Mouse (Mus musculus) heart, embryonic 16.5 days (tissue): ENCODE measurements around the gene Nup188. TPM values are rescaled to one million over a fixed set of nuclear protein-coding genes. Genes with fewer than 3 reads are reported as not detected.

ENCODE experiments used
- ATAC-seq: fragments of 200-750 bp; cut with Nextera tagmentation; replicated peaks from 2 replicates; pipeline ENCODE4 v1.8.0; 2017; ENCODE audit warnings: moderate number of reproducible peaks; ENCODE audit not compliant: insufficient read depth, low FRiP score; ENCODE audit errors: extremely low read depth
- H3K27ac ChIP-seq: fragments of 300-500 bp; sonication (generic); 2 replicates; pipeline ENCODE4 v1.5.1; 2014; ENCODE audit warnings: mild to moderate bottlenecking, low read length, control low read depth, moderate library complexity
- H3K27me3 ChIP-seq: fragments of 300-500 bp; sonication (generic); 2 replicates; pipeline ENCODE4 v1.6.1; 2014; ENCODE audit warnings: low read length, mixed read lengths; ENCODE audit not compliant: control insufficient read depth, insufficient read depth
- H3K36me3 ChIP-seq: fragments of 300-500 bp; sonication (generic); 2 replicates; pipeline ENCODE4 v1.6.1; 2014; ENCODE audit not compliant: control insufficient read depth, insufficient read depth
- H3K4me1 ChIP-seq: fragments of 300-500 bp; sonication (generic); 2 replicates; pipeline ENCODE4 v1.6.1; 2014; ENCODE audit warnings: low read length, mixed read lengths; ENCODE audit not compliant: control insufficient read depth, insufficient read depth
- H3K4me2 ChIP-seq: fragments of 300-500 bp; sonication (generic); 2 replicates; pipeline ENCODE4 v1.6.1; 2014; ENCODE audit warnings: low read depth, mild to moderate bottlenecking, control low read depth, low read length
- H3K4me3 ChIP-seq: fragments of 300-500 bp; sonication (generic); 2 replicates; pipeline ENCODE4 v1.5.1; 2014; ENCODE audit warnings: mild to moderate bottlenecking, control low read depth, low read length
- H3K9ac ChIP-seq: fragments of 300-500 bp; sonication (generic); 2 replicates; pipeline ENCODE4 v1.6.1; 2014; ENCODE audit warnings: low read length, control low read depth
- H3K9me3 ChIP-seq: fragments of 300-500 bp; sonication (generic); replicated peaks from 2 replicates; pipeline ENCODE4 v1.6.1; 2016; ENCODE audit warnings: low read length; ENCODE audit not compliant: control insufficient read depth
- WGBS: fragments of 180-500 bp; shearing (Covaris S2); extraction: QIAGEN DNeasy Blood & Tissue Kit; methylation state at CpG from one replicate; pipeline ENCODE4 v1.1.7; 2014; 5-methylcytosine and 5-hydroxymethylcytosine counted together
- polyA plus RNA-seq: library from polyadenylated mRNA; unstranded; fragments of >200 nt; fragmentation: Nextera tagmentation; extraction: Ambion mirVana; gene quantifications from 2 replicates; pipeline ENCODE4 v1.2.1, GENCODE M21; 2015

Nup188 gene
- polyA plus RNA-seq, 1 experiment from 2014 or later: 23.6 TPM

DNA sequence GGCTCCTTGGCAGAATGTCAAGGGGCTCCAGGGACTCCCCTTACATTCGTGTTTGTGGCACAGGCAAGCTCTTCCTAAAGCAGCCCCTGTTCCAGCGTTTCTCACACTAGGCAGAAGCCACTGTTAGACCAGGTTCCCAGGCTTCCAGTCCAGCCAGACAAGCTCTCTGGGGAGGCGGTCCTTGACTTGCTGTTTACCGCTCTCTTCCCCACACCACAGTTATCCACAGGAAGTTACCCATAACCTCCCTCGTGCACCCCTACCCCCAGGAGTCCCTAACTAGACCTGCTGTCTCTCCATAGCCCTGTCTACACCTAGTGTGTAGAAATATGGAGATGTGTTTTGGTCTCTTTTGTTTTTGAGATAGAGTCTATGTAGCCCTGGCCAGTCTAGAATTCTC, 32.4 kb upstream of the Nup188 start:
- WGBS: 68% methylated on average over 5 of the region's 5 CpGs
- ATAC-seq: no peak
- Histone ChIP-seq H3K27me3 (no peaks in the 10 kb centered on the region), H3K27ac (no peak overlapping the region), H3K4me2 (no peak overlapping the region), H3K4me3 (no peak overlapping the region), H3K9ac (no peak overlapping the region), H3K9me3 (no peaks in the 10 kb centered on the region), H3K4me1 (peaks cover 36% of the 10 kb centered on the region), H3K36me3 (peaks cover 34% of the 10 kb centered on the region)

DNA sequence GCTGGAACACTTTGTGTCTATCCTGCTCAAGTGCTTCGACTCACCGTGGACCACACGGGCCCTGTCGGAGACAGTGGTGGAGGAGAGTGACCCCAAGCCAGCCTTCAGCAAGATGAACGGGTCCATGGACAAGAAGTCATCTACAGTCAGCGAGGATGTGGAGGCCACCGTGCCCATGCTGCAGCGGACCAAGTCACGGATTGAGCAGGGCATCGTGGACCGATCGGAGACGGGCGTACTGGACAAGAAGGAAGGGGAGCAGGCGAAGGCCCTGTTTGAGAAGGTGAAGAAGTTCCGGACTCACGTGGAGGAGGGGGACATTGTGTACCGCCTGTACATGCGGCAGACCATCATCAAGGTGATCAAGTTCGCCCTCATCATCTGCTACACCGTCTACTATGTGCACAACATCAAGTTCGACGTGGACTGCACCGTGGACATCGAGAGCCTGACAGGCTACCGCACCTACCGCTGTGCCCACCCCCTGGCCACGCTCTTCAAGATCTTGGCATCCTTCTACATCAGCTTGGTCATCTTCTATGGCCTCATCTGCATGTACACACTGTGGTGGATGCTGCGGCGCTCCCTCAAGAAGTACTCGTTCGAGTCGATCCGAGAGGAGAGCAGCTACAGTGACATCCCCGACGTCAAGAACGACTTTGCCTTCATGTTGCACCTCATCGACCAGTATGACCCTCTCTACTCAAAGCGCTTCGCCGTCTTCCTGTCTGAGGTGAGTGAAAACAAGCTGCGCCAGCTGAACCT, 30.4 kb upstream of the Nup188 start:
- H3K4me3 ChIP-seq: no peak overlapping the region
- 96% methylated on average over 42 of the region's 42 CpGs for WGBS
- peaks cover 46% of the 10 kb centered on the region for H3K4me1 ChIP-seq
- no peak for ATAC-seq
- H3K9me3 ChIP-seq: no peaks in the 10 kb centered on the region
- H3K27me3 ChIP-seq: no peaks in the 10 kb centered on the region
- no peak overlapping the region for H3K9ac ChIP-seq
- no peak overlapping the region for H3K4me2 ChIP-seq
- H3K27ac ChIP-seq: no peak overlapping the region
- peaks cover 35% of the 10 kb centered on the region for H3K36me3 ChIP-seq

DNA sequence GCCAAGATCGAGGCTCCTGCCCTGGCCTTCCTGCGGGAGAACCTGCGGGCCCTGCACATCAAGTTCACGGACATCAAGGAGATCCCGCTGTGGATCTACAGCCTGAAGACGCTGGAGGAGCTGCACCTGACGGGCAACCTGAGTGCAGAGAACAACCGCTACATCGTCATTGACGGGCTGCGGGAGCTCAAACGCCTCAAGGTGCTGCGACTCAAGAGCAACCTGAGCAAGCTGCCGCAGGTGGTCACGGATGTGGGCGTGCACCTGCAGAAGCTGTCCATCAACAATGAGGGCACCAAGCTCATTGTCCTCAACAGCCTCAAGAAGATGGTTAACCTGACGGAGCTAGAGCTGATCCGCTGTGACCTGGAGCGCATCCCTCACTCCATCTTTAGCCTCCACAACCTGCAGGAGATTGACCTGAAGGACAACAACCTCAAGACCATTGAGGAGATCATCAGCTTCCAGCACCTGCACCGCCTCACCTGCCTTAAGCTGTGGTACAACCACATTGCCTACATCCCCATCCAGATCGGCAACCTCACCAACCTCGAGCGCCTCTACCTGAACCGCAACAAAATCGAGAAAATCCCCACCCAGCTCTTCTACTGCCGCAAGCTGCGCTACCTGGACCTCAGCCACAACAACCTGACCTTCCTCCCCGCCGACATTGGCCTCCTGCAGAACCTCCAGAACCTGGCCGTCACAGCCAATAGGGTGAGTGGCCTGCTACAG, 29.4 kb upstream of the Nup188 start:
- H3K9me3 ChIP-seq: no peaks in the 10 kb centered on the region
- H3K36me3 ChIP-seq: peaks cover 38% of the 10 kb centered on the region
- no peak overlapping the region for H3K9ac ChIP-seq
- H3K4me2 ChIP-seq: no peak overlapping the region
- H3K4me3 ChIP-seq: no peak overlapping the region
- H3K4me1 ChIP-seq: peaks cover 41% of the 10 kb centered on the region
- WGBS: 92% methylated on average over 30 of the region's 30 CpGs
- no peaks in the 10 kb centered on the region for H3K27me3 ChIP-seq
- no peak overlapping the region for H3K27ac ChIP-seq
- no peak for ATAC-seq

DNA sequence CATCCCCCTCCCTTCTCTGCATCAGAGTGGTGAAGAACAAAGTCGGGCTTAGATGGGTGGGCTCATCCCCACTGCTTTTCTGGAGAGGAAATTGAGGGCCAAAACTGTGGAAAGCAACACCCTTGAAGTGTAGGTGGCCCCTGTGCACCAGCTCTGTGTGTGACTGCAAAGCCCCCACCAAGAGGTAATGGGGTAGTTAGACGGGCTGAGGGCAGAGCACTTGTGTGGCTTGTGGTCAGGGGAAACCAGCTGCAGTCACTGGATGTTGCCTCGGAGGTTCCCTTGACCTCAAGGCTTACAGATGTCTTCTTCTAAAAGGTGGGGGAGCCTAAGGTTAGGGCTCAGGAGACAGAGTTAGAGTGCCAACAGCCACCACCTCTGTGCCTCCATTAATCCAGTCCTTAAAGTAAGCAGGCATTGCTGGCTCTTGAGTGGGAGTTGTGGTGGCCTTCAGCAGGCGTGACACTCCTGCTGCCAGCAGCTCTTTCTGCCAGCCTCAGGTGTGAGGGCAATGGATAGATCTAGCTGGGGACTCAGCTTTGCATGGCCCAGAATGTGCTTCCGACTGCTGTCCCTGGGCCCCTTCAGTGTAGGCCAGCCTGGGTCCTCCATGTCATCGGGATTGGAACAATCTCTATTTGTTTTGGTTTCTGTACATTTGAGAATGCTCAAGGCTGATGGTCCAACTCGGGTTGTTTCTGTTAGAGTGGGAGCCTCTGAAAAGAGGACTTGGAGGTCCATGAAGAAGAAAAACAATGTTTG, 28.3 kb upstream of the Nup188 start:
- Histone ChIP-seq H3K4me3 (no peak overlapping the region), H3K4me2 (peak overlapping the region; percentile 14), H3K4me1 (peaks cover 36% of the 10 kb centered on the region), H3K9me3 (no peaks in the 10 kb centered on the region), H3K36me3 (peaks cover 46% of the 10 kb centered on the region), H3K27me3 (no peaks in the 10 kb centered on the region), H3K9ac (no peak overlapping the region), H3K27ac (peak overlapping the region; percentile 70)
- ATAC-seq: no peak
- WGBS: 67% methylated on average over 7 of the region's 7 CpGs

DNA sequence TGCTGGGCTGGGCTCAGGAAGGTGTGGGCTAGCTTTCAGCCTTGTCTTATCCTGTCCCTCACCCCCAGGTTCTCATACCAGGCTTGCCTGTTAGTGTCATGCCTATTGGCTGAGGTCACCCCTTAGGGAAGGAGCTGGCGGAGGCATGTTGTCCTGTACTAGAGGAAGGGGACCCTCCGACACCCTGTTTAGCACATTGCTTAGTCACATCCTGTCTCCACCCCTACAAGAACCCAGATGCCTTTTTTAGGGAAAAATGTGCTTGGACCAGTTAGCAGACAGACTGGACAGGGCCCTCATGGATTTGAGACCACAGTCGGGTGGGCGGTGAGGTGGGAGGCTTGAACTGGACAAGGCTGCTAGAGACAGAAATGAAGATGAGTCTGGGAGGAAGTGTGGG, 27.6 kb upstream of the Nup188 start:
- peak overlapping the region; percentile 79 for H3K27ac ChIP-seq
- ATAC-seq: peak; percentile 70
- peaks cover 52% of the 10 kb centered on the region for H3K36me3 ChIP-seq
- peak overlapping the region; percentile 14; the same call in 1 of the 2 replicates for H3K4me2 ChIP-seq
- H3K4me1 ChIP-seq: peaks cover 42% of the 10 kb centered on the region
- H3K9me3 ChIP-seq: no peaks in the 10 kb centered on the region
- H3K9ac ChIP-seq: peak overlapping the region; percentile 32; the same call in 1 of the 2 replicates
- 33% methylated on average over 4 of the region's 4 CpGs for WGBS
- no peak overlapping the region for H3K4me3 ChIP-seq
- no peaks in the 10 kb centered on the region for H3K27me3 ChIP-seq

DNA sequence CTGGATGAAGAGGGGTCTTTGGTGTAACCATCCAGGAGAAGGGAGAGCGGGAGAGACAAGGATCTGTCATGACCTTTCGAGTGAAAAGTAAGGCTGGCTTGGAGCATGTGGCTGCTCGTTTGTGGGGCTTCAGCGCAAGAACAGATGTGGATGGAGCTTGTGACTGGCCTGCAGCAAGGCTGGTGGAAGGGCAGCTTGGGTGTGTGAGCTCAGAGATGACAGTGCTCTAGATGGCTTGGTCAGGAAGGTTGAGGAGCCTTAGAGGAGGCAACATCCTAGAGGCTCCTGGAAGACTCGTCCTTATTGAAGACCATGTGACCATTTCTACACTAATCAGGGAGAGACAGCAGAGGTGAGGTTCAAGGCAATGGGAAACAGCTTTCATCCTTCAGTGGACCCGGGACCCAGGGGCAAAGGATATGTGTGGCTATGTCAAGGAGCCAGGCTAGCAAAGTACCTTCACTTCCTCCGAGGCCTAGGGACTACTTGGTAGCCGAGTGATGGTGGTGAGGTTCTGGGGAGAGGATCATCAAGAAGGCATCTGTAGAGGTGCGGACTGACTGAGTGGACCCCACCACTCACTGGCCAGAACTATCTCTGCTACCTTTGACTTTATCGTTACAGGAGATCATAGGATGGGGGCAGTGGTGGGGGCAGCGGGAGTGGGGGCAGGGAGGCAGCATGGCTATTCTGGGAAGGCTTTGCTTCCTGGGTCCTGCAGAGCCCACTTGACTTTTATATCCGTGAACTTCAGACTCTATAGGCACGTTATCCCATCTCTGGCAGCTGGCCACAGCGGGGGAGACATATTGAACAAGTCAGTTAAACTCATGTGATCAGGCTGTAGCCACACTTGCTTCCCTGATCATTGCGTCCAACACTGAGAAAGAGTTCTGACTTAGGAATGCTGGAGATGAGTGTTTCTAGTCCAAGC, 26.8 kb upstream of the Nup188 start:
- peak overlapping the region; percentile 14; the same call in 1 of the 2 replicates for H3K4me2 ChIP-seq

DNA sequence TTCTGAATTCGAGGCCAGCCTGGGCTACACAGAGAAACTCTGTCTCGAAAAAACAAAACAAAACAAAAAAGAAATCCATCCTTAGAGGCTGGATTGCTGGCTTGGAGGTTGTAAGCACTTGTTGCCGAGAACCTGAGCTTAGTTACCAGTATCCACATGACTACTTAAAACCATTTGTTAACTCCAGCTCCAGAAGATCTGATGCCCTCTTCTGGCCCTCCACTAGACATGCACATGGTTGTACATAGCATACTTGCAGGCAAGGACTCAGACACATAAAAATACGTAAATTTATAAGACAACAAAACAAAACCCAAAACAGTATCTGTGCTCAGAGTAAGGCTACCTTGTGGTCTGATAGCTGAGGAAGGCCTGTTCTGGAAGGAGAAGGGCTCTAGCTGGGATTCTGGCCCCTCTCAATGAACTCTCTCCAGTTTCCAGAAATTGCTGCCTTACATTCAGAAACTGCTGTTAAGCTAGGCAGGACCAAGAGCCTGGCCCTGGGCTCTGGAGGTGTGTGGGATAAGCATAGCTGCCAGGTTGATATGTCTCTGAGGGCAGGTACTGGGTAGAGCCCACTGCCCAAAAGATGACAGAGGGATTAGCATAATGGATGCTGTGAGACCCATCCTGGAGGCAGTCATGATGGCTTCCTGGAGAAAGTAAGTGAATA, 25.0 kb upstream of the Nup188 start:
- Histone ChIP-seq H3K36me3 (peaks cover 48% of the 10 kb centered on the region), H3K9ac (no peak overlapping the region), H3K27me3 (no peaks in the 10 kb centered on the region), H3K4me3 (no peak overlapping the region), H3K9me3 (no peaks in the 10 kb centered on the region), H3K27ac (no peak overlapping the region), H3K4me2 (no peak overlapping the region), H3K4me1 (peaks cover 66% of the 10 kb centered on the region)
- WGBS: 90% methylated on average over 4 of the region's 4 CpGs
- ATAC-seq: no peak

More for the DNA sequence above, 26.8 kb upstream of the Nup188 start:
- Histone ChIP-seq H3K27ac (peak overlapping the region; percentile 79), H3K9ac (peak overlapping the region; percentile 32), H3K36me3 (peaks cover 58% of the 10 kb centered on the region), H3K4me3 (no peak overlapping the region), H3K9me3 (no peaks in the 10 kb centered on the region), H3K4me1 (peaks cover 48% of the 10 kb centered on the region), H3K27me3 (no peaks in the 10 kb centered on the region)
- no peak for ATAC-seq
- WGBS: 68% methylated on average over 15 of the region's 15 CpGs
